Mouse (Mus musculus) E14TG2a.4 (cell line): ENCODE measurements around the gene Rnf166.

Experiments used
- CTCF ChIP-seq: conservative IDR thresholded peaks from 2 replicates; pipeline ENCODE4 v1.5.1; 2014; ENCODE audit warnings: low read length
- NANOG ChIP-seq: IDR thresholded peaks from 2 replicates; pipeline ENCODE4 v1.6.1; 2014; ENCODE audit warnings: borderline replicate concordance, low read length, mixed read lengths
- POU5F1 ChIP-seq: IDR thresholded peaks from 2 replicates; pipeline ENCODE4 v1.6.1; 2014; ENCODE audit warnings: low read length, borderline replicate concordance

DNA sequence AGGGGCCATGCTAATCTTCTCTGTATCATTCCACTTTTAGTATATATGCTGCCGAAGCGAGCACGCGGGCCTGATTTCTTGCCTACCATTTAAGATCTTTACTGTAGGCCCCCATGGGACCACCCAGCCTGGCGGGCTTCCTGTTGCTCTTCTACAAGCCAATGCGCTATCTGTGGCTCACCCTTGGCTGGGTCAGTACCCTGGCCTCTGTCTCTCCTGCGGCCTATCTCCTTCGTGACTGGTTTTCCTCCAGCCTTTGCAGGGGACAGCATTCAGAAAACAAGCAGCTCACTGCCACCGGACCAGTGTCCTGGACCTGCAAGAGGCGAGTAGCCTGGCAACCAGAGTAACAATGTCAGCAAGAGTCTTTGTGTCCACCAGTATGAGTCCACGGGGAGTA, 44.7 kb upstream of the Rnf166 start:
- TF ChIP-seq CTCF (no peak), NANOG (no peak), POU5F1 (no peak)
